Mouse (Mus musculus) lung, postnatal 4 days (tissue): ENCODE measurements around the gene Abtb1.
A peak's percentile ranks its signal among the peaks of the same experiment; 100 is the strongest.

Experiments
- DNase-seq, 2 experiments: peaks; one replicate each; pipeline ENCODE4 v3.0.0; 2021

Gene Abtb1

GRCm38 (mm10) chr6:88800735-88801134 lies 41.0 kb downstream of the Abtb1 start:
- no peak for DNase-seq

- no peak for DNase-seq
Observed at GRCm38 (mm10) chr6:88800191-88800590, 41.6 kb downstream of the Abtb1 start.

GRCm38 (mm10) chr6:88794561-88794971 lies 47.2 kb downstream of the Abtb1 start:
- DNase-seq: no peak

- DNase-seq: no peak
Observed at GRCm38 (mm10) chr6:88793872-88794271, 47.9 kb downstream of the Abtb1 start.

- no peak for DNase-seq
Observed at GRCm38 (mm10) chr6:88793243-88793642, 48.5 kb downstream of the Abtb1 start.

- DNase-seq: peak; percentile 61 to 70
Observed at GRCm38 (mm10) chr6:88792147-88792691, 49.6 kb downstream of the Abtb1 start.

- peak in 1 of 2 experiments; percentile 54 for DNase-seq
Observed at GRCm38 (mm10) chr6:88791299-88791698, 50.5 kb downstream of the Abtb1 start.

- DNase-seq: no peak
Observed at GRCm38 (mm10) chr6:88788219-88788618, 53.6 kb downstream of the Abtb1 start.

- DNase-seq: peak; percentile 58 to 78
Observed at GRCm38 (mm10) chr6:88787496-88787895, 54.3 kb downstream of the Abtb1 start.

GRCm38 (mm10) chr6:88786732-88787445 lies 54.9 kb downstream of the Abtb1 start:
- DNase-seq: no peak
